Mouse (Mus musculus) heart, embryonic 13.5 days (tissue): ENCODE data around the gene Wdr27. TPM values are rescaled to one million over a fixed set of nuclear protein-coding genes. Genes with fewer than 3 reads are reported as not detected.

ENCODE experiments used
- ATAC-seq: fragments of 200-750 bp; cut with Nextera tagmentation; 2 replicates; pipeline ENCODE4 v1.8.0; 2017; ENCODE audit warnings: moderate TSS enrichment; ENCODE audit not compliant: insufficient number of reproducible peaks, low FRiP score, low TSS enrichment; ENCODE audit errors: extremely low read depth
- H3K27ac ChIP-seq: fragments of 300-500 bp; sonication (generic); replicated peaks from 2 replicates; pipeline ENCODE4 v1.5.1; 2015; ENCODE audit warnings: moderate library complexity, mild to moderate bottlenecking, inconsistent platforms
- H3K27me3 ChIP-seq: fragments of 300-500 bp; sonication (generic); replicated peaks from 2 replicates; pipeline ENCODE4 v1.6.1; 2015; ENCODE audit warnings: mild to moderate bottlenecking, inconsistent platforms
- H3K36me3 ChIP-seq: fragments of 300-500 bp; sonication (generic); 2 replicates; pipeline ENCODE4 v1.6.1; 2015; ENCODE audit warnings: mild to moderate bottlenecking, inconsistent platforms
- H3K4me1 ChIP-seq: fragments of 300-500 bp; sonication (generic); 2 replicates; pipeline ENCODE4 v1.6.1; 2015; ENCODE audit warnings: inconsistent platforms
- H3K4me2 ChIP-seq: fragments of 300-500 bp; sonication (generic); 2 replicates; pipeline ENCODE4 v1.6.1; 2015; ENCODE audit warnings: inconsistent platforms, mild to moderate bottlenecking, moderate library complexity
- H3K4me3 ChIP-seq: fragments of 300-500 bp; sonication (generic); 2 replicates; pipeline ENCODE4 v1.5.1; 2015; ENCODE audit warnings: moderate library complexity, mild to moderate bottlenecking, inconsistent platforms
- H3K9ac ChIP-seq: fragments of 300-500 bp; sonication (generic); 2 replicates; pipeline ENCODE4 v1.6.1; 2015; ENCODE audit warnings: inconsistent platforms, mild to moderate bottlenecking, moderate library complexity
- H3K9me3 ChIP-seq: fragments of 300-500 bp; sonication (generic); 2 replicates; pipeline ENCODE4 v1.6.1; 2016; ENCODE audit warnings: inconsistent platforms
- WGBS: fragments of 180-500 bp; shearing (Covaris S2); methylation state at CpG from one replicate; pipeline ENCODE4 v1.1.7; 2015; ENCODE audit warnings: mixed read lengths; 5-methylcytosine and 5-hydroxymethylcytosine counted together
- polyA plus RNA-seq: library from polyadenylated mRNA; unstranded; fragments of >200 nt; fragmentation: Nextera tagmentation; extraction: Ambion mirVana; gene quantifications from 2 replicates; pipeline ENCODE4 v1.2.1, GENCODE M21; 2015

Gene Wdr27
- polyA plus RNA-seq, 1 experiment from 2014 or later: 3.3 TPM

DNA sequence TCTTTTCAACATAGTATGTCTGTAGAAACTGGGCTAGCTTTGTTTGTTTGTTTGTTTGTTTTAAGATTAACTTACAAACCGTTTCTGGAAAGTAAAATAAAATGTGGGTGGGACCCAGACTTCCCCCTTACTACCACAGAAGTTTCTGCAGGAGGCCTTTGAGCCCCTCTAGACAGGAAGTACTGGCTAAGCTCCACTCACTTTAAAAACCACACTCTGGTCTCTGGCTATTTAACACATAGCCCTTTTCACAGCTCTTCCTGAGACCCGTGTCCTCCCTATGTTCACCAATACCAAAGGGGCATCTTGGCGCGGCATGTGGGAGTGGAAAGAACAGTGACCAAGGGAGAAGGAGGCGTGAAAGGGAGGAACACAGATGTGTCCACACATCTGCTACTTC is 127.7 kb downstream of the Wdr27 start:
- Histone ChIP-seq H3K36me3 (no peaks in the 10 kb centered on the region), H3K27ac (no peak overlapping the region), H3K9ac (no peak overlapping the region), H3K4me1 (no peaks in the 10 kb centered on the region), H3K9me3 (no peaks in the 10 kb centered on the region), H3K27me3 (no peaks in the 10 kb centered on the region), H3K4me2 (no peak overlapping the region), H3K4me3 (no peak overlapping the region)
- ATAC-seq: no peak
- 69% methylated on average over 5 of the region's 5 CpGs for WGBS

DNA sequence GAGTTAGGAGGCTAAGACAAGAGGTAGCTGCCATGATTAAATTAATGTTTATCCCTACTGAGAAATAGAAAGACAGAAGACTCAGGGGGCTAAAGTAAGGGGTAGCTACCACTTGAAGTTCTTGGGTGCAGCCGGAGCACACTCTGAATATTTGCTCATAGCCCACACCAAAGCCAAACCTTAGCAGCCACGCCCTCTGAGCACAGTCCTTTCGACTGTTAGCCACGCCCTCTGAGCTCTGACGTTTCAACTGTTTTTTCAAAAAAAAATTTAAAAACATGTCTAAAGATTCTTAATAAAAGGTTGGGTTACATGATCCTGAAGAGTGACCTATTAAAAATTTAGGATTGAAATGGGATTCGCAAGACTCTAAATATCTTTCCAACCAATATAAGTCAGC is 130.3 kb downstream of the Wdr27 start:
- H3K27ac ChIP-seq: no peak overlapping the region
- no peak for ATAC-seq
- H3K9me3 ChIP-seq: no peaks in the 10 kb centered on the region
- H3K4me1 ChIP-seq: no peaks in the 10 kb centered on the region
- H3K36me3 ChIP-seq: no peaks in the 10 kb centered on the region
- no peaks in the 10 kb centered on the region for H3K27me3 ChIP-seq
- 71% methylated on average over 6 of the region's 6 CpGs for WGBS
- H3K4me3 ChIP-seq: no peak overlapping the region
- H3K9ac ChIP-seq: no peak overlapping the region
- no peak overlapping the region for H3K4me2 ChIP-seq

DNA sequence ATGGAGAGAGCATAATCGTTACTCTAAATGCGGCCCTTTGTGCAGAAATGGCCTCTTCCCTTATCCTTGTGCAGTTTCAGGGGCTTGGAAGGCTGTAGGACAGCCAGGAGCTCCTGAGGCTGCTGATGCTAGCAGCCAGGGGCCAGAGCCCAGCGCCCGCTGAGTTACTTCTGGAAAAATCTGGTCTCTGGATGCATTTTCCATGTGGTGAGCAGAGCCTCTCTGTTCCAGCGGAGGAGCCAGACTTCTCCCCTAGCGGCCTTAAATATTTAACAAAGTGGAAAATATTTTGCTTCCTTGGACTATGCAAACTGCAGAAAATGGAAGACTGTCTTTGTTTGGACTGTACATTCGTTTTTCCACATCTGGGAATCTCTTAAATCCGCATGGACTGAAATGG is 130.9 kb downstream of the Wdr27 start:
- 76% methylated on average over 8 of the region's 8 CpGs for WGBS
- H3K27ac ChIP-seq: no peak overlapping the region
- no peaks in the 10 kb centered on the region for H3K36me3 ChIP-seq
- no peak overlapping the region for H3K4me2 ChIP-seq
- no peaks in the 10 kb centered on the region for H3K27me3 ChIP-seq
- no peaks in the 10 kb centered on the region for H3K9me3 ChIP-seq
- ATAC-seq: no peak
- H3K4me1 ChIP-seq: no peaks in the 10 kb centered on the region
- no peak overlapping the region for H3K4me3 ChIP-seq
- H3K9ac ChIP-seq: no peak overlapping the region

- Histone ChIP-seq H3K9ac (no peak overlapping the region), H3K9me3 (no peaks in the 10 kb centered on the region), H3K4me2 (no peak overlapping the region), H3K27ac (no peak overlapping the region), H3K4me1 (no peaks in the 10 kb centered on the region), H3K4me3 (no peak overlapping the region), H3K27me3 (no peaks in the 10 kb centered on the region), H3K36me3 (no peaks in the 10 kb centered on the region)
- WGBS: 78% methylated on average over 7 of the region's 7 CpGs
- ATAC-seq: no peak
Measured at GRCm38 (mm10) chr17:14806808-14807207, 136.2 kb downstream of the Wdr27 start.

DNA sequence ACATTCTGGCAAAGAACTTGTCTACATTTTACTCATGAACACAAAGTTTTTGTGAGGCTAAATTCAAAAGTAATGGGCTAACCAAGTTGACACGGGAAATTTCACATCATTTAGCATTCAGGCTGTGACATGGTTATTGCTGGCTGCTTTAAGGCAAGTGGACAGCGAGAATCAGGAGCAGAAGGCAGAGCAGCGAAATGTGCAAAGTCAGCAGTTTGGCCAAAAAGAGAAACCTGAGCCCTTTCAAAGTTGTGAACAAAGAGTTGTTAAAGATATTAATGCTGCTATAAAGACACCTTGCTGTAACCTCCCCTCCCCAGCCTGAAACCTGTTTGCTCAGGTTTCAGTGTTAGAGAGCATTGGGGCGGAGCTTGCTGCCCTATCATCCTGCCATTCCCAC is 143.7 kb downstream of the Wdr27 start:
- no peak overlapping the region for H3K4me2 ChIP-seq
- no peak for ATAC-seq
- WGBS: 74% methylated on average over 4 of the region's 4 CpGs
- no peaks in the 10 kb centered on the region for H3K9me3 ChIP-seq
- H3K27me3 ChIP-seq: no peaks in the 10 kb centered on the region
- H3K36me3 ChIP-seq: no peaks in the 10 kb centered on the region
- no peak overlapping the region for H3K4me3 ChIP-seq
- no peak overlapping the region for H3K9ac ChIP-seq
- H3K4me1 ChIP-seq: no peaks in the 10 kb centered on the region
- H3K27ac ChIP-seq: no peak overlapping the region

DNA sequence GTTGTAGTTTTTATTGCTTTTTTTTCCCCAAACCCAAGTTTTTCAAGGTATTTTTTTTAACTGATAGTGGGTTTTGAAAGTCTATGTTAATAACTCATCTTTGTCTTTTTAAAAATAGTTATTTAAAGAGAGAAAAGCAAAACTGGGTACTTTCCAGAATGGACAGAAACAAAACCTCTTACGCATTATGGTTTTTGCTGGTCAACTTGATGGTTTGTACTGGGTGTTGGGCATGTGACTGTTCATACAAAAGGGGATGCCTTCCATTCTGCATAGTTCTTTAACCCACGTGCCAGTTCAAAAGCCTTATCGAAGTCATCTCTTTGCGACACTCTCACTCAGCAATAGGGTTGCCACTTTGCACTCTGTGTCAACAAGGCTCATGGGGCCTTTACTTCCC is 147.9 kb downstream of the Wdr27 start:
- Histone ChIP-seq H3K36me3 (no peaks in the 10 kb centered on the region), H3K9ac (no peak overlapping the region), H3K4me1 (no peaks in the 10 kb centered on the region), H3K4me2 (no peak overlapping the region), H3K27me3 (no peaks in the 10 kb centered on the region), H3K27ac (no peak overlapping the region), H3K9me3 (peaks cover 13% of the 10 kb centered on the region; the same call in 1 of the 2 replicates), H3K4me3 (no peak overlapping the region)
- no peak for ATAC-seq
- 90% methylated on average over 4 of the region's 4 CpGs for WGBS

GRCm38 (mm10) chr17:14779356-14779755 is 163.6 kb downstream of the Wdr27 start:
- Histone ChIP-seq H3K27me3 (no peaks in the 10 kb centered on the region), H3K27ac (no peak overlapping the region), H3K36me3 (no peaks in the 10 kb centered on the region), H3K9me3 (no peaks in the 10 kb centered on the region), H3K9ac (no peak overlapping the region), H3K4me2 (no peak overlapping the region), H3K4me3 (no peak overlapping the region), H3K4me1 (no peaks in the 10 kb centered on the region)
- ATAC-seq: no peak
- 83% methylated on average over 5 of the region's 5 CpGs for WGBS

GRCm38 (mm10) chr17:14771339-14771738 is 171.6 kb downstream of the Wdr27 start:
- no peak overlapping the region for H3K4me2 ChIP-seq
- H3K4me1 ChIP-seq: no peaks in the 10 kb centered on the region
- no peaks in the 10 kb centered on the region for H3K9me3 ChIP-seq
- no peak overlapping the region for H3K4me3 ChIP-seq
- H3K27me3 ChIP-seq: no peaks in the 10 kb centered on the region
- no peak overlapping the region for H3K27ac ChIP-seq
- 57% methylated on average over 4 of the region's 4 CpGs for WGBS
- ATAC-seq: no peak
- no peak overlapping the region for H3K9ac ChIP-seq
- no peaks in the 10 kb centered on the region for H3K36me3 ChIP-seq

- WGBS: 71% methylated on average over 5 of the region's 5 CpGs
- no peaks in the 10 kb centered on the region for H3K9me3 ChIP-seq
- H3K4me1 ChIP-seq: no peaks in the 10 kb centered on the region
- H3K9ac ChIP-seq: no peak overlapping the region
- H3K27ac ChIP-seq: no peak overlapping the region
- no peaks in the 10 kb centered on the region for H3K36me3 ChIP-seq
- no peaks in the 10 kb centered on the region for H3K27me3 ChIP-seq
- H3K4me2 ChIP-seq: no peak overlapping the region
- ATAC-seq: no peak
- H3K4me3 ChIP-seq: no peak overlapping the region
Measured at GRCm38 (mm10) chr17:14770377-14770776, 172.6 kb downstream of the Wdr27 start.

Other genes with a start within 250 kb of the Wdr27 start
- 19.1 and 22.9 TPM in 2 replicates for gene Thbs2, start 248.9 kb downstream of the Wdr27 start, polyA plus RNA-seq
- gene 1600012H06Rik, start within 50 bp of the Wdr27 start, polyA plus RNA-seq: 29.2 and 30.5 TPM in 2 replicates
- 22.9 and 24.4 TPM in 2 replicates for gene Phf10, start 18.1 kb upstream of the Wdr27 start, polyA plus RNA-seq
- gene 9030025P20Rik, start 35.3 kb upstream of the Wdr27 start, polyA plus RNA-seq: 5.8 and 8.1 TPM in 2 replicates
- gene Gm3417, start 35.6 kb upstream of the Wdr27 start, polyA plus RNA-seq: 0.25 TPM in 1 of 2 replicates, not detected in the other
- gene Gm3435, start 67.0 kb upstream of the Wdr27 start, polyA plus RNA-seq: 4.4 and 4.9 TPM in 2 replicates
- 51.8 and 66.8 TPM in 2 replicates for gene Ermard, start 98.0 kb upstream of the Wdr27 start, polyA plus RNA-seq
- gene Tcte3, start 98.3 kb upstream of the Wdr27 start, polyA plus RNA-seq: 0.62 TPM in 1 of 2 replicates, not detected in the other
- 2.2 and 3.2 TPM in 2 replicates for gene Gm3448, start 98.4 kb upstream of the Wdr27 start, polyA plus RNA-seq